Mouse (Mus musculus) embryonic facial prominence, embryonic 12.5 days (tissue): Measurements from ENCODE around the gene Pitx2. TPM values are rescaled to one million over a fixed set of nuclear protein-coding genes. Genes with fewer than 3 reads are reported as not detected.
A peak's percentile ranks its signal among the peaks of the same experiment; 100 is the strongest.

Experiments used
- ATAC-seq: fragments of 200-750 bp; cut with Nextera tagmentation; 2 replicates; pipeline ENCODE4 v1.8.0; 2017; ENCODE audit not compliant: insufficient number of reproducible peaks, insufficient read depth, low FRiP score, low TSS enrichment
- H3K27ac ChIP-seq: fragments of 300-500 bp; sonication (generic); 2 replicates; pipeline ENCODE4 v1.5.1; 2016; ENCODE audit warnings: mild to moderate bottlenecking
- H3K27me3 ChIP-seq: fragments of 300-500 bp; sonication (generic); 2 replicates; pipeline ENCODE4 v1.6.1; 2016; ENCODE audit warnings: mild to moderate bottlenecking, moderate library complexity
- H3K36me3 ChIP-seq: fragments of 300-500 bp; sonication (generic); 2 replicates; pipeline ENCODE4 v1.6.1; 2016; ENCODE audit warnings: mild to moderate bottlenecking
- H3K4me1 ChIP-seq: fragments of 300-500 bp; sonication (generic); 2 replicates; pipeline ENCODE4 v1.6.1; 2016
- H3K4me2 ChIP-seq: fragments of 300-500 bp; sonication (generic); replicated peaks from 2 replicates; pipeline ENCODE4 v1.6.1; 2016; ENCODE audit warnings: mild to moderate bottlenecking, moderate library complexity
- H3K4me3 ChIP-seq: fragments of 300-500 bp; sonication (generic); 2 replicates; pipeline ENCODE4 v1.5.1; 2016; ENCODE audit warnings: mild to moderate bottlenecking
- H3K9ac ChIP-seq: fragments of 300-500 bp; sonication (generic); 2 replicates; pipeline ENCODE4 v1.6.1; 2016; ENCODE audit warnings: mild to moderate bottlenecking, moderate library complexity
- H3K9me3 ChIP-seq: fragments of 300-500 bp; sonication (generic); 2 replicates; pipeline ENCODE4 v1.6.1; 2016; ENCODE audit warnings: mild to moderate bottlenecking, moderate library complexity
- WGBS: fragments of 180-500 bp; shearing (Covaris S2); methylation state at CpG from one replicate; pipeline ENCODE4 v1.1.7; 2016; 5-methylcytosine and 5-hydroxymethylcytosine counted together
- polyA plus RNA-seq: library from polyadenylated mRNA; unstranded; fragments of >200 nt; fragmentation: Nextera tagmentation; extraction: Ambion mirVana; gene quantifications from 2 replicates; pipeline ENCODE4 v1.2.1, GENCODE M21; 2016

The Pitx2 gene
- polyA plus RNA-seq, 1 experiment from 2014 or later, result 54.6 TPM

GRCm38 (mm10) chr3:129226681-129227080 lies 27.0 kb downstream of the Pitx2 start:
- Histone ChIP-seq H3K36me3 (no peaks in the 10 kb centered on the region), H3K27me3 (peaks cover 65% of the 10 kb centered on the region), H3K9me3 (no peaks in the 10 kb centered on the region), H3K27ac (no peak overlapping the region), H3K4me1 (0 out of 2 replicates have a peak, but pooled peaks cover 4% of the 10 kb centered on the region), H3K4me2 (peak overlapping the region; percentile 12; the same call in 1 of the 2 replicates), H3K9ac (no peak overlapping the region), H3K4me3 (no peak overlapping the region)
- 0% methylated on average over 6 of the region's 6 CpGs for WGBS
- no peak for ATAC-seq

DNA sequence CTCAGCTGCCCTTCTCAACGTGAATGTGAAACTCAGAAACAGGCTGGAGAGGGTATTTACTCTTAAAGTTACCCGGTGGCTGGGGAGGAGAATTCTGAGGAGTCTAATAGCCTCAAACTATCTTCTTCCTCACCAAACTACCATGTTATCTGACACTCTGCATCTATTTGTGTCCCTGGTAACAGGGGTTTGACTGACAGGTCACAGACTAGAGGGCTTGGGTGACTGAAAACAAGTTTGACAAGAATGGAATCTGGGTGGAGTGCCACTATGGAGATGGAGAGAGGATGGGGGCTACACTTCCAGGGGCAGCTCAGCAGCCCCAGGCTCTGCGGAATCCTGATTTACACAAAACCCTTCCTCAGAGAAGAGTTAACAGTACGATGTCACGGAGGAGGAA lies 27.7 kb downstream of the Pitx2 start:
- 3% methylated on average over 5 of the region's 5 CpGs for WGBS
- peaks cover 59% of the 10 kb centered on the region for H3K27me3 ChIP-seq
- no peaks in the 10 kb centered on the region for H3K9me3 ChIP-seq

DNA sequence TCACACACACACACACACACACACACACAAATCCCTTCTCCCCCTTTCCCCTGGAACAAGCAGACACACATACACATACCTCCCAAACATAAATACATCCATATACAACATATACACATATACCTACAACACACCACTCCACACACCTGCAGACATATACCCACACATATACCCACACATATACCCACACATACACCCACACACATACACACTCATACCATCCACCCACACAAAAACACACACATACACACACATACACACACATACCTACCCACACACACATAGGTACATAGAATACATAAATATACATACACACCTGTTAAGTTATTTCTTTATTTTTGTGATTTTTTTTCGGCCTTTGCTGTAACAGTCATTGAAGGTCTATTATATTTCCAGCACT lies 38.3 kb downstream of the Pitx2 start:
- H3K9me3 ChIP-seq, result no peaks in the 10 kb centered on the region
- ATAC-seq, result no peak
- WGBS, result 51% methylated on average over 1 of the region's 1 CpGs

More for the DNA sequence above, 27.7 kb downstream of the Pitx2 start:
- no peak overlapping the region for H3K27ac ChIP-seq
- peak overlapping the region; percentile 12; the same call in 1 of the 2 replicates for H3K4me2 ChIP-seq
- 0 out of 2 replicates have a peak, but pooled peaks cover 4% of the 10 kb centered on the region for H3K4me1 ChIP-seq
- no peak for ATAC-seq
- H3K9ac ChIP-seq, result no peak overlapping the region
- no peaks in the 10 kb centered on the region for H3K36me3 ChIP-seq
- H3K4me3 ChIP-seq, result no peak overlapping the region

GRCm38 (mm10) chr3:129238664-129239258 lies 39.1 kb downstream of the Pitx2 start:
- no peaks in the 10 kb centered on the region for H3K36me3 ChIP-seq
- no peaks in the 10 kb centered on the region for H3K9me3 ChIP-seq
- H3K9ac ChIP-seq, result no peak overlapping the region
- 0 out of 2 replicates have a peak, but pooled peaks cover 2% of the 10 kb centered on the region for H3K4me1 ChIP-seq
- ATAC-seq, result no peak
- 19% methylated on average over 13 of the region's 13 CpGs for WGBS
- H3K27me3 ChIP-seq, result 0 out of 2 replicates have a peak, but pooled peaks cover 2% of the 10 kb centered on the region
- H3K27ac ChIP-seq, result no peak overlapping the region
- peak overlapping the region; percentile 30; the same call in 1 of the 2 replicates for H3K4me2 ChIP-seq
- H3K4me3 ChIP-seq, result no peak overlapping the region

More for the DNA sequence above, 38.3 kb downstream of the Pitx2 start:
- Histone ChIP-seq H3K27ac (no peak overlapping the region), H3K4me3 (no peak overlapping the region), H3K36me3 (no peaks in the 10 kb centered on the region), H3K27me3 (0 out of 2 replicates have a peak, but pooled peaks cover 2% of the 10 kb centered on the region), H3K4me2 (no peak overlapping the region), H3K4me1 (0 out of 2 replicates have a peak, but pooled peaks cover 2% of the 10 kb centered on the region), H3K9ac (no peak overlapping the region)

- Histone ChIP-seq H3K27ac (no peak overlapping the region), H3K4me1 (no peaks in the 10 kb centered on the region), H3K9me3 (no peaks in the 10 kb centered on the region), H3K4me2 (no peak overlapping the region), H3K36me3 (no peaks in the 10 kb centered on the region), H3K4me3 (no peak overlapping the region), H3K27me3 (no peaks in the 10 kb centered on the region), H3K9ac (no peak overlapping the region)
- whole genome bisulfite sequencing, result 87% methylated on average over 9 of the region's 9 CpGs
- ATAC-seq, result no peak
Observed at GRCm38 (mm10) chr3:129250997-129251396, 51.3 kb downstream of the Pitx2 start.

- ATAC-seq, result no peak
- no peak overlapping the region for H3K27ac ChIP-seq
- H3K4me2 ChIP-seq, result no peak overlapping the region
- no peaks in the 10 kb centered on the region for H3K27me3 ChIP-seq
- no peak overlapping the region for H3K4me3 ChIP-seq
- no peak overlapping the region for H3K9ac ChIP-seq
- WGBS, result 47% methylated on average over 10 of the region's 10 CpGs
- no peaks in the 10 kb centered on the region for H3K9me3 ChIP-seq
- no peaks in the 10 kb centered on the region for H3K4me1 ChIP-seq
- no peaks in the 10 kb centered on the region for H3K36me3 ChIP-seq
Observed at GRCm38 (mm10) chr3:129254246-129254645, 54.6 kb downstream of the Pitx2 start.

GRCm38 (mm10) chr3:129256283-129256682 lies 56.6 kb downstream of the Pitx2 start:
- WGBS, result 49% methylated on average over 19 of the region's 19 CpGs
- no peak for ATAC-seq

DNA sequence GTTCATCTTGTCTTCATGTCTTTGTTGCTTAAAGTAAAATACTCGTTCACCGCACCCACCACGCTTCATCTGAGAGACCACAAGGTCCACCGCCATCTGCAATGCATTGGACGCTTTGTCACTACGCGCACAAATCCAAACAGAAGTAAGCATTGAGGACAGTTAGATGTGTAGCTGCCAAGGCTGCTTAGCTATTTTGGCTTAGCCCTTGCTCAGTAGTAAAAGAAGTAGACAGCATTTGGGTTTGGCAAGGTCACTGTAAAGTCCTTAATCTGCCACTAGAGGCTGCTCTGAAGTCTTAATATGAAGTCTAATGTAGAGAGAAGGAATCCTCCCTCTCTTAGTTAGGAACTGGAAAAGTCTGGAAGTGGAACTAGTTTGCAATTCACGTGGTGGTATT lies 57.1 kb downstream of the Pitx2 start:
- 71% methylated on average over 8 of the region's 8 CpGs for WGBS
- no peak overlapping the region for H3K27ac ChIP-seq
- peak overlapping the region; percentile 44 for H3K4me2 ChIP-seq
- no peaks in the 10 kb centered on the region for H3K27me3 ChIP-seq
- peak overlapping the region; percentile 18; the same call in 1 of the 2 replicates for H3K4me3 ChIP-seq
- ATAC-seq, result no peak
- H3K36me3 ChIP-seq, result no peaks in the 10 kb centered on the region
- no peak overlapping the region for H3K9ac ChIP-seq
- no peaks in the 10 kb centered on the region for H3K9me3 ChIP-seq
- H3K4me1 ChIP-seq, result no peaks in the 10 kb centered on the region

More at GRCm38 (mm10) chr3:129256283-129256682, 56.6 kb downstream of the Pitx2 start:
- Histone ChIP-seq H3K4me2 (peak overlapping the region; percentile 44), H3K36me3 (no peaks in the 10 kb centered on the region), H3K4me1 (no peaks in the 10 kb centered on the region), H3K27ac (no peak overlapping the region), H3K4me3 (peak overlapping the region; percentile 18; the same call in 1 of the 2 replicates), H3K27me3 (no peaks in the 10 kb centered on the region), H3K9ac (no peak overlapping the region), H3K9me3 (no peaks in the 10 kb centered on the region)

GRCm38 (mm10) chr3:129258497-129258896 lies 58.8 kb downstream of the Pitx2 start:
- ATAC-seq, result no peak
- no peaks in the 10 kb centered on the region for H3K36me3 ChIP-seq
- no peak overlapping the region for H3K4me2 ChIP-seq
- no peak overlapping the region for H3K27ac ChIP-seq
- WGBS, result 80% methylated on average over 5 of the region's 5 CpGs
- no peaks in the 10 kb centered on the region for H3K4me1 ChIP-seq
- H3K9ac ChIP-seq, result no peak overlapping the region
- H3K27me3 ChIP-seq, result no peaks in the 10 kb centered on the region
- no peaks in the 10 kb centered on the region for H3K9me3 ChIP-seq
- no peak overlapping the region for H3K4me3 ChIP-seq

Other genes starting within 250 kb of the Pitx2 start
- 3.6 and 3.7 TPM in 2 replicates for gene Enpep, start 132.8 kb downstream of the Pitx2 start, polyA plus RNA-seq